Comparison of ENCODE assay signal across 9 mouse cellular contexts in the genomic region with DNA sequence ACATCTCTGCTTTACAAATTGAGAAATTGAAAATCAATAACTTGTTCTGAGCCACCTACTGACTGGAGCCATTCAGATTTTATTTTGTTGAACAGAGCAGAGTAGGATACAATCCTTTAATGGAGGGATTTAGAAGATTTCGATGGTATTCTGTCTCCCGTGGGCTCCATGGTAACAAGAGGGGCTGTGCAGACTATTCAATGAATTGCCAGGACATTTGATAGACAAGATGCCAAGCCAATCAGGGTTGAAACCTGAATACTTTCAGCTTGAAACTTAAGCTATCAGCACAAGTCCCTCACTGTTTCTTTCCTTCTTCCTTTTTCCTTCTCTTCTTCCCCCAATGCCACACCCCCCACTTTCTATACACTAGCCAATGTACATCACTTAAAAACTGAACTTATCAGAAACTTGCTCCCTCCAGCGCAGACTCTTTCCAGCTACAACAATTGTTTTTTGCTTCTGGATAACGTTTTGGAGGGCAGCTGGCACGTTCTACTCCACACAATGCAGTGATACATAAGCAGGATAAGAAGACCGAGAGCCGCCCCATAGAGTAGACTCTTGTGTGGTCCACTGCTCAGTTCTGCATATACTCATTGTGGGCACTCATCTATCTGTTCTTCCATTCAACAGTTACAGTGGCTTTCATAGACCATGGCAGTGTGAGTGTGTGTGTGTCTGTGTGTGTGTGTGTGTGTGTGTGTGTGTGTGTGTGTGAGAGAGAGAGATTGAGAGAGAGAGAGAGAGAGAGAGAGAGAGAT.
DNase-seq lines count a peak whose midpoint lies in the region; ATAC-seq and TF ChIP-seq lines count a peak whose summit lies in the region.
"Had no signal": no experiment of that assay in that cellular context is flagged by ENCODE, and none has a peak within 500 bp of the region (broad histone marks: within the 10 kb centered on the region; RNA-seq: fewer than 3 reads in every experiment).

No protein-coding gene starts in this region.

- peak; percentile 41 for DNase-seq in hindbrain, embryonic 14.5 days (ENCODE audit: low spot score)
- peak; percentile 72 for DNase-seq in forebrain, postnatal 0 days
- peak; percentile 51 to 53 for DNase-seq in left cerebral cortex, postnatal 25 days (ENCODE audit: low spot score in 2 of 2)
- peak; percentile 37 for DNase-seq in right cerebral cortex, postnatal 14 days
- no peak for DNase-seq in adrenal gland, postnatal 36 days
- no peak for DNase-seq in thymus, postnatal 4 days
- DNase-seq: lung, adult 2 months had no signal

- H3K4me1 ChIP-seq in hindbrain, embryonic 14.5 days (replicated peaks; ENCODE audit: control insufficient read depth, insufficient read depth, low read length): no peaks in the 10 kb centered on the region
- H3K4me1 ChIP-seq in hindbrain, embryonic 12.5 days: no peaks in the 10 kb centered on the region
- no peaks in the 10 kb centered on the region for H3K4me1 ChIP-seq in forebrain, postnatal 0 days (ENCODE audit: insufficient read depth)
- H3K4me1 ChIP-seq: kidney, embryonic 15.5 days had no signal

- H3K9ac ChIP-seq in hindbrain, embryonic 14.5 days: no peak overlapping the region
- no peak overlapping the region for H3K9ac ChIP-seq in hindbrain, embryonic 12.5 days
- no peak overlapping the region for H3K9ac ChIP-seq in forebrain, postnatal 0 days
- H3K9ac ChIP-seq: kidney, embryonic 15.5 days had no signal

- H3K4me2 ChIP-seq in hindbrain, embryonic 14.5 days (replicated peaks): no peak overlapping the region
- H3K4me2 ChIP-seq in hindbrain, embryonic 12.5 days (replicated peaks): no peak overlapping the region
- no peak overlapping the region for H3K4me2 ChIP-seq in forebrain, postnatal 0 days (ENCODE audit: low read depth)
- H3K4me2 ChIP-seq: kidney, embryonic 15.5 days had no signal

- H3K4me3 ChIP-seq in hindbrain, embryonic 14.5 days (replicated peaks; ENCODE audit: low read length): no peak overlapping the region
- H3K4me3 ChIP-seq in hindbrain, embryonic 12.5 days: no peak overlapping the region
- no peak overlapping the region for H3K4me3 ChIP-seq in forebrain, postnatal 0 days (ENCODE audit: low read depth, low read length)
- H3K4me3 ChIP-seq: kidney, embryonic 15.5 days had no signal

- intact Hi-C loops in left cerebral cortex, postnatal 25 days (cut with DNase I): no loop called here

- H3K27me3 ChIP-seq in hindbrain, embryonic 14.5 days (ENCODE audit: control insufficient read depth, insufficient read depth, low read length): no peaks in the 10 kb centered on the region
- no peaks in the 10 kb centered on the region for H3K27me3 ChIP-seq in hindbrain, embryonic 12.5 days
- H3K27me3 ChIP-seq in forebrain, postnatal 0 days (ENCODE audit: insufficient read depth, low read length): no peaks in the 10 kb centered on the region
- H3K27me3 ChIP-seq: kidney, embryonic 15.5 days had no signal

- no peak for TF ChIP-seq CTCF in forebrain, postnatal 0 days (IDR thresholded peaks at IDR 0.05; ENCODE audit: low read depth)

- H3K36me3 ChIP-seq in hindbrain, embryonic 14.5 days (replicated peaks; ENCODE audit: control insufficient read depth, insufficient read depth): no peaks in the 10 kb centered on the region
- H3K36me3 ChIP-seq in hindbrain, embryonic 12.5 days: no peaks in the 10 kb centered on the region
- no peaks in the 10 kb centered on the region for H3K36me3 ChIP-seq in forebrain, postnatal 0 days (ENCODE audit: insufficient read depth)
- H3K36me3 ChIP-seq: kidney, embryonic 15.5 days had no signal

- no peak overlapping the region for H3K27ac ChIP-seq in hindbrain, embryonic 14.5 days
- H3K27ac ChIP-seq in hindbrain, embryonic 12.5 days: no peak overlapping the region
- H3K27ac ChIP-seq in forebrain, postnatal 0 days (ENCODE audit: low read depth, low read length): no peak overlapping the region
- H3K27ac ChIP-seq: kidney, embryonic 15.5 days had no signal

- WGBS in hindbrain, embryonic 14.5 days: 80% methylated on average over 7 of the region's 7 CpGs
- WGBS in hindbrain, embryonic 12.5 days: 82% methylated on average over 7 of the region's 7 CpGs
- 64% methylated on average over 7 of the region's 7 CpGs for WGBS in forebrain, postnatal 0 days

- no peaks in the 10 kb centered on the region for H3K9me3 ChIP-seq in hindbrain, embryonic 14.5 days (ENCODE audit: control insufficient read depth, low read length)
- no peaks in the 10 kb centered on the region for H3K9me3 ChIP-seq in hindbrain, embryonic 12.5 days (replicated peaks)
- no peaks in the 10 kb centered on the region for H3K9me3 ChIP-seq in forebrain, postnatal 0 days (ENCODE audit: low read length)
- H3K9me3 ChIP-seq: kidney, embryonic 15.5 days had no signal

- no peak for ATAC-seq in hindbrain, embryonic 14.5 days (ENCODE audit: low FRiP score)
- no peak for ATAC-seq in hindbrain, embryonic 12.5 days (ENCODE audit: low FRiP score)
- ATAC-seq in forebrain, postnatal 0 days: peak; percentile 81

Comparison
In these comparisons a context has a peak if more than half of its experiments do, and no peak if none do; other contexts are left out.
1. DNase-seq: peak in hindbrain, embryonic 14.5 days (single experiment), forebrain, postnatal 0 days (single experiment), left cerebral cortex, postnatal 25 days (2 of 2) and right cerebral cortex, postnatal 14 days (single experiment); none in adrenal gland, postnatal 36 days (0 of 2) and thymus, postnatal 4 days (single experiment).